Mouse (Mus musculus) liver, adult 2 months (tissue): ENCODE data around the gene Gm3417. TPM values are rescaled to one million over a fixed set of nuclear protein-coding genes. Genes with fewer than 3 reads are reported as not detected.
A peak's percentile ranks its signal among the peaks of the same experiment; 100 is the strongest.
"Not testable (repeated sequence)": the region's sequence is repeated elsewhere in the genome, so short reads cannot be mapped to it uniquely, and the experiment has no call there.

Experiments
- DNase-seq: peaks from one replicate; pipeline ENCODE4 v3.0.0-alpha.2; 2011; ENCODE audit warnings: low read depth, low spot score; ENCODE audit errors: extremely low read depth
- H3K27ac ChIP-seq: fragments of 200-500 bp; replicated peaks from 2 replicates; pipeline ENCODE4 v1.5.1; 2012; ENCODE audit warnings: low read depth, mild to moderate bottlenecking, control low read depth, inconsistent platforms, low read length; ENCODE audit not compliant: insufficient read depth
- H3K27me3 ChIP-seq: fragments of 200-500 bp; 2 replicates; pipeline ENCODE4 v1.6.1; 2012; ENCODE audit warnings: mild to moderate bottlenecking, moderate library complexity, low read length, inconsistent platforms; ENCODE audit not compliant: control insufficient read depth, insufficient read depth
- H3K36me3 ChIP-seq: fragments of 200-500 bp; 2 replicates; pipeline ENCODE4 v1.6.1; 2012; ENCODE audit warnings: low read length, inconsistent platforms; ENCODE audit not compliant: control insufficient read depth, insufficient read depth
- H3K4me1 ChIP-seq: fragments of 200-500 bp; 2 replicates; pipeline ENCODE4 v1.6.1; 2011; ENCODE audit warnings: low read length; ENCODE audit not compliant: control insufficient read depth, insufficient read depth
- H3K4me3 ChIP-seq: fragments of 200-500 bp; 2 replicates; pipeline ENCODE4 v1.5.1; 2011; ENCODE audit warnings: low read depth, mild to moderate bottlenecking, control low read depth, low read length, moderate library complexity; ENCODE audit not compliant: insufficient read depth
- H3K79me2 ChIP-seq: fragments of 200-500 bp; 2 replicates; pipeline ENCODE4 v1.6.1; 2012; ENCODE audit warnings: inconsistent platforms, mild to moderate bottlenecking, low read length, moderate library complexity; ENCODE audit not compliant: control insufficient read depth, insufficient read depth
- H3K9ac ChIP-seq: fragments of 200-500 bp; 2 replicates; pipeline ENCODE4 v1.6.1; 2012; ENCODE audit warnings: low read depth, mild to moderate bottlenecking, control low read depth, inconsistent platforms, low read length
- WGBS: fragments of 180-500 bp; shearing (Covaris S2); methylation state at CpG from one replicate; pipeline ENCODE4 v1.1.7; 2018; 5-methylcytosine and 5-hydroxymethylcytosine counted together
- polyA plus RNA-seq: library from polyadenylated mRNA; depleted of rRNA; stranded (reverse); fragments of >200 nt; gene quantifications from 2 replicates; pipeline ENCODE4 v1.2.3, GENCODE M21; 2012; rRNA removed
- total RNA-seq: library from RNA; depleted of rRNA; stranded (reverse); fragments of >200 nt; gene quantifications from 2 replicates; pipeline ENCODE4 v1.2.3, GENCODE M21; 2014; rRNA removed

Gm3417 gene
- total RNA-seq (not detected in 2 replicates), polyA plus RNA-seq (0.54 TPM in 1 of 2 replicates, not detected in the other)

DNA sequence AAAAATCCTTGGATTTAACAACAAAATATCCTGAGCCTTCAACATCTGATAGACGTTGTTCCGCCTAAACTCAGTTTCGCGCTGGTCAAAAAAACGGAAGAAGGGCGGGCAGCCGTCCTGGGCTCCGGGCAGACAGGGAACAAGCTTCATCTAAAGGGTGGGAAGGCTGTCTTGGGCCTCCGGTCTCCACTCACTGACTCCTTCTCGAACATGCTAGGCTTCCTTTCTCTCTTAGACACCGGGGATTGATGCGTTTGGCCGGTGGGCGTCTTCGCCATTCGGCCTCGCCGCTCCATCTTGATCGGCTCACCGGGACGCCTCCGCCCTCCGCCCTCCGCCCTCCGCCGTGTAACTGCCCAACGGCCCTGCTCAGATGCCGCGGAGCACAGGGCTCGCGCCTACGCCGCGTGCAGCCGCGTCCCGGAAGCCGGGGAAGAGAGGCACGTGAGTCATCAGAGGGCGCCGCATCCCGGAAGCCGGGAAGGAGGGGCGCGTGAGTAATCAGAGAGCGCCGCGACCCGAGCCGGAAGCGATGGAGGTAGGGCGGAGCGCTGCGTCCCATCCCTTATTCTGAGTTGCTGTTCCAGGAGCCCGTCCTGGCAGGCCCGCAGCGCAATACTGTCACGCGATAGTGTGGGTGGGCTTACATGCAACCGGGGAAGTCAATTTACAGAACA lies at the start of gene Gm3417, which contains the start of gene 9030025P20Rik:
Gm3417 (minus strand) TSS at position 429 of the 677 bp plus-strand sequence.
9030025P20Rik (plus strand) TSS at position 107 of the 677 bp plus-strand sequence.
- WGBS = no CpG with 5 or more reads among the region's 60 CpGs
- not testable (repeated sequence) for H3K4me3 ChIP-seq, H3K79me2 ChIP-seq, H3K9ac ChIP-seq, H3K36me3 ChIP-seq, H3K27ac ChIP-seq, H3K27me3 ChIP-seq, DNase-seq, H3K4me1 ChIP-seq

DNA sequence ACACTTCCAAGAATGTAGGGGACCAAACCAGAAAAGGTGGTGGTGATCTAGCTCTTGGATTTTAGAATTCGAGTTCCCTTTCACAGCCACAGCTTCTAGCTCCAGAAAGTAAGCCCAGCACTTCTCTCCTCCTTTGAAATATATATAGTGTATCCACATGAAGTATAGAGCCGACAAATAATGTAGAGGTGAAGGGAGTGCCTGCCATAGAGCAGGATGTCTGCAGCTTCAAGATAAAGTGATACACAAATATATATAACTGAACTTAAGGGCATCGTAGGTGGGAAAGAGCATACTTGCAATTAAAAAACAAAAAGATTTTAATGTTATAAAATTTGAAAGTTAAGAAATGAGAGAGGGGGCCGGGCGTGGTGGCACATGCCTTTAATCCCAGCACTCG lies 46.9 kb upstream of the Gm3417 start:
- H3K27ac ChIP-seq, DNase-seq, H3K4me3 ChIP-seq, H3K27me3 ChIP-seq, H3K4me1 ChIP-seq, H3K79me2 ChIP-seq, H3K36me3 ChIP-seq, H3K9ac ChIP-seq: not testable (repeated sequence)
- WGBS = no CpG with 5 or more reads among the region's 6 CpGs

- not testable (repeated sequence) for H3K4me1 ChIP-seq, H3K27me3 ChIP-seq, H3K36me3 ChIP-seq, H3K79me2 ChIP-seq, H3K4me3 ChIP-seq, H3K9ac ChIP-seq, DNase-seq, H3K27ac ChIP-seq
- no CpG with 5 or more reads among the region's 48 CpGs for WGBS
These were observed 46.1 kb upstream of the Gm3417 start for GRCm38 (mm10) chr17:15024502-15025193.

DNA sequence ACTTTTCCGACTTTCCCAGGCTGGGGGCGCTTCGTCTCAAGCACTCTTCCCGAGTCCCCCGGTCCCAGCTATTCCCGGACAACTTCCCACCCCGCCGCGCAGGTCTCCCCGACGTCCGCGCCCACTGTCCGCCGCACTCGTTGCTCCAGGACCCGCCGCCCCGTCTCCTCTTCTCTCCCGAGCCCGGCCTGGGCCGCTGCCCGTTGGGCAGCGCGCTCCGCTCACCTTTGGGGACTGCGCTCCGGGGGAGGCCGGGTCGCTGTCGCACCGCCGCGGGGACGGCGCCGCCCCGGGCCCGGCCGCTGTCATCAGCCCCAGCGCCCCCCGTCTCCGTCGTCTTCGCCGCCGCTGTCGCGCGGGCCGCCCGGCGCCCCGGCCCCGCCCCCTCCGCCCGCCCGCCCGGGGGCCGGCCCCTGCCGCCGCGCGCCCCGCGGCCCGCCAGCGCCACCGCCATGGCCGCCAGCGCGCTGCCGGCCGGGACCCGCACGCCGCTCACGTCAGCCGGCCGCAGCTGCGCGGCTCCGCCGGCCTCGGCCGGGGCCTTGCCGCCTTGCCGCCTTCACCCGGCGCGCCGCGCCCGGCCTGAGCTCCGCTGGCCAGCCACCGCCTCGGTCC lies 45.4 kb upstream of the Gm3417 start:
- no CpG with 5 or more reads among the region's 97 CpGs for WGBS
- H3K36me3 ChIP-seq, H3K79me2 ChIP-seq, H3K27ac ChIP-seq, H3K9ac ChIP-seq, DNase-seq, H3K4me1 ChIP-seq, H3K27me3 ChIP-seq, H3K4me3 ChIP-seq: not testable (repeated sequence)

DNA sequence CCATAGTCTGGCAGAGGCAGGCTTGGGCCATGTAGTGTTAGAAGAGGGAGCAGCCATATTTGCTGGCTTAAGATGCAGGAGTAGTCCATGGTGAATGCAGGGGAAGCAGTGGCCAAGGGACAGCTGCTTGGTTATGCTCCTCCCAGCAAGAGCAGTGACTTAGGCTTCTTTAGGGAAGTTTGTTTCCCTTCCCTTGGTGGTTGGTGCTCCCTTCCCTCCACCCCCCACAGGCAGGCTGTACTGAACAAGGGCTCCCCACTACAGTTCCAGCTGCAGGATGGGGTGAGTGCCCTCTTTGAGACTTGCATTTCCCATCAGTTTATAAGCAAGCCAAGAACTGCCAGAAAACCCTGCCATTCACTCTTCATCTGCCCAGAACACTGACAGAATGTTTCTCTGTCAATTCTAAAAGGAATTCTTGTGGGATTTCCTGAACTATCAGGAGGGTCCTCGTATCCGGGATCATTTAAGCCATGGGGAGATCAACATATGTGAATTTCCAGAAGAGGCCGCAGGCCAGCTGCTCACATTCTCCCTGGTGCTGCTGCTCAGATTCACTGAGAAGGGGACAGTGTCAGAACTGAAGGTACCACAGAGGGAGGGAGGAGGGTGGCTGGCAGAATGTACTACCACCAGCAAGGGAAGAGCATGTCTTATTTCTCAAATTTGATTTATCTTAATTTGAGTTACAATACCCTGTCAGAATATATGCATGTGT lies 43.1 kb upstream of the Gm3417 start:
- DNase-seq = peak; percentile 36

DNA sequence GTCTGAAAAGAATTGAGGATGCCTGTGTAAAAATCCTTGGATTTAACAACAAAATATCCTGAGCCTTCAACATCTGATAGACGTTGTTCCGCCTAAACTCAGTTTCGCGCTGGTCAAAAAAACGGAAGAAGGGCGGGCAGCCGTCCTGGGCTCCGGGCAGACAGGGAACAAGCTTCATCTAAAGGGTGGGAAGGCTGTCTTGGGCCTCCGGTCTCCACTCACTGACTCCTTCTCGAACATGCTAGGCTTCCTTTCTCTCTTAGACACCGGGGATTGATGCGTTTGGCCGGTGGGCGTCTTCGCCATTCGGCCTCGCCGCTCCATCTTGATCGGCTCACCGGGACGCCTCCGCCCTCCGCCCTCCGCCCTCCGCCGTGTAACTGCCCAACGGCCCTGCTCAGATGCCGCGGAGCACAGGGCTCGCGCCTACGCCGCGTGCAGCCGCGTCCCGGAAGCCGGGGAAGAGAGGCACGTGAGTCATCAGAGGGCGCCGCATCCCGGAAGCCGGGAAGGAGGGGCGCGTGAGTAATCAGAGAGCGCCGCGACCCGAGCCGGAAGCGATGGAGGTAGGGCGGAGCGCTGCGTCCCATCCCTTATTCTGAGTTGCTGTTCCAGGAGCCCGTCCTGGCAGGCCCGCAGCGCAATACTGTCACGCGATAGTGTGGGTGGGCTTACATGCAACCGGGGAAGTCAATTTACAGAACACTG lies 31.3 kb upstream of the Gm3417 start, which contains the start of gene Gm3435:
Gm3435 (plus strand) TSS at position 471 of the 708 bp plus-strand sequence.
- H3K27ac ChIP-seq, H3K4me1 ChIP-seq, H3K9ac ChIP-seq, H3K36me3 ChIP-seq, DNase-seq, H3K79me2 ChIP-seq, H3K27me3 ChIP-seq, H3K4me3 ChIP-seq: not testable (repeated sequence)
- WGBS = no CpG with 5 or more reads among the region's 60 CpGs

More for the DNA sequence above, 43.1 kb upstream of the Gm3417 start:
- 53% methylated on average over 3 of the region's 3 CpGs for WGBS
- not testable (repeated sequence) for H3K9ac ChIP-seq, H3K4me3 ChIP-seq, H3K36me3 ChIP-seq, H3K27me3 ChIP-seq, H3K4me1 ChIP-seq, H3K79me2 ChIP-seq
- peak overlapping the region; percentile 74 for H3K27ac ChIP-seq

GRCm38 (mm10) chr17:15009088-15009487 lies 30.5 kb upstream of the Gm3417 start:
- WGBS = no CpG with 5 or more reads among the region's 3 CpGs
- H3K27me3 ChIP-seq, H3K9ac ChIP-seq, H3K4me3 ChIP-seq, DNase-seq, H3K4me1 ChIP-seq, H3K79me2 ChIP-seq, H3K27ac ChIP-seq, H3K36me3 ChIP-seq: not testable (repeated sequence)

DNA sequence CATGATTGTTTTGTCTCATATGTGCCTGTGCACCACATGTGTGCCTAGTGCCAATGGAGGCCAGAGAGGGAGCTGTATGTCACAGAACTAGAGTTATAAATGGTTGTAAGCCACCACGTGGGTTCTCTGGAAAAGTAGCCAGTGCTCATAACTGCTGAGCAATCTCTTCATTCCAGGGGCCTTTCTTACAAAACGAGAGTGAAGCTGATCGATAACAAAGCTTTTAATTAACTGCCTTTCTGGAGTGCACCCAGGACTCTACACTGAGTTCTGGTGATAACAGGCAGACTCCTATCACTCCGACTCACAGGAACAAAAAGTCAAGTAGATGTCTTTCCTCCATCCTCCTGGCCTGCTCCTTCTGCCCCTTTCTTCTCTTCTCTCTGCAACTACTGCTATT lies 21.5 kb upstream of the Gm3417 start:
- H3K4me3 ChIP-seq, H3K9ac ChIP-seq, H3K4me1 ChIP-seq, H3K36me3 ChIP-seq, H3K27me3 ChIP-seq, H3K79me2 ChIP-seq, DNase-seq, H3K27ac ChIP-seq: not testable (repeated sequence)
- no CpG with 5 or more reads among the region's 4 CpGs for WGBS
